Mouse (Mus musculus) forebrain, embryonic 10.5 days (tissue): ENCODE measurements around the gene Hspa4. TPM values are rescaled to one million over a fixed set of nuclear protein-coding genes. Genes with fewer than 3 reads are reported as not detected.
"Not testable (repeated sequence)": the region's sequence is repeated elsewhere in the genome, so short reads cannot be mapped to it uniquely, and the experiment has no call there.

Experiments used
- DNase-seq: peaks from one replicate; pipeline ENCODE4 v3.0.0-alpha.2; 2017; ENCODE audit warnings: low spot score; ENCODE audit errors: extremely low spot score
- H3K27ac ChIP-seq: fragments of 300-500 bp; sonication (generic); 2 replicates; pipeline ENCODE4 v1.5.1; 2016; ENCODE audit warnings: mild to moderate bottlenecking
- H3K27me3 ChIP-seq: fragments of 300-500 bp; sonication (generic); 2 replicates; pipeline ENCODE4 v1.6.1; 2016; ENCODE audit warnings: mild to moderate bottlenecking; ENCODE audit not compliant: poor library complexity, severe bottlenecking
- H3K36me3 ChIP-seq: fragments of 300-500 bp; sonication (generic); replicated peaks from 2 replicates; pipeline ENCODE4 v1.6.1; 2016; ENCODE audit warnings: mild to moderate bottlenecking, moderate library complexity
- H3K4me1 ChIP-seq: fragments of 300-500 bp; sonication (generic); 2 replicates; pipeline ENCODE4 v1.6.1; 2016
- H3K4me3 ChIP-seq: fragments of 300-500 bp; sonication (generic); 2 replicates; pipeline ENCODE4 v1.5.1; 2016; ENCODE audit warnings: mild to moderate bottlenecking, moderate library complexity
- H3K9me3 ChIP-seq: fragments of 300-500 bp; sonication (generic); 2 replicates; pipeline ENCODE4 v1.6.1; 2016; ENCODE audit warnings: mild to moderate bottlenecking, moderate library complexity
- WGBS: fragments of 180-500 bp; shearing (Covaris S2); methylation state at CpG from one replicate; pipeline ENCODE4 v1.1.7; 2016; 5-methylcytosine and 5-hydroxymethylcytosine counted together
- polyA plus RNA-seq: library from polyadenylated mRNA; unstranded; fragments of >200 nt; fragmentation: Nextera tagmentation; extraction: Ambion mirVana; gene quantifications from 2 replicates; pipeline ENCODE4 v1.2.1, GENCODE M21; 2016

Gene Hspa4
- polyA plus RNA-seq, 1 experiment from 2014 or later = 127 TPM

DNA sequence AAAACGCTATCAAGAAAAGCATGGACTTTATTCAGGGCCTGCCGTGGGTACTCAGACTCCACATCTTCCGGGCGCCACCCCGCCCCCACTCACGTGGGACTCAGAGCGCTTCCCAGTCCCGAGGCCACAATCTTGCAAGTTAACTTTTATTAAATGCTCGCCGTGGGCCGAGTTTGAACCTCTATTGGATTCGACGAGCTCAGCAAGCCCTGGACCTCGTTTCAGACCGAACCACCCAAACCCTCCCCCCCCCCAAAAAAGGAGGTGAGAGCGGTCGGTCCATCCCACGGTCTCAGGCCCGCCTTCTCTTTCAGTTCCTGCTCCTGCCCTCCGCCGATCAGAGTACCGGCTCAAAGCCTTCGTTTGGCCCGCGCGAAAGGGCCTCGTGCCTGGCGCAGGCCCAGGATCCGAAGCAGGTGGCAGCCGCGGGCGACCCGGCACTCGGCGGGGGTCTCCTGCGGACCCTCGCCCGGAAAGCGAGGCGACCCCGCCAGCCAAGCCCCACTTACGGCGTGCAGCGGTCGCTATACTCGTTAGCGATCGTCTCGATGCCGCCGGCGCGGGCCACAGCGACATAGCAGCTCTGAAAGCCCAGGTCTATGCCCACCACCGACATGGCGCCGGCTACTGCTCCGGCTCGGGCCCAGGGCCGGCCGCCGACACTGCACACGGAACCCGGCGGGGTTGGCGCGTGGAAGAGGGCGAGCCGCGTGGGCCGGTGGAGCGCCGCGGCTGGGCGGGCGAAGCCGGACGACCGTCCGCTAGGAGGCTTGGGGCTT lies 517 bp downstream of the Hspa4 start:
- H3K4me1 ChIP-seq = peaks cover 32% of the 10 kb centered on the region
- peak; percentile 43 for DNase-seq
- H3K27ac ChIP-seq = peak overlapping the region; percentile 97
- H3K27me3 ChIP-seq = no peaks in the 10 kb centered on the region
- H3K9me3 ChIP-seq = no peaks in the 10 kb centered on the region
- WGBS = under 1% methylated on average over 80 of the region's 80 CpGs
- peaks cover 40% of the 10 kb centered on the region for H3K36me3 ChIP-seq
- H3K4me3 ChIP-seq = peak overlapping the region; percentile 100

DNA sequence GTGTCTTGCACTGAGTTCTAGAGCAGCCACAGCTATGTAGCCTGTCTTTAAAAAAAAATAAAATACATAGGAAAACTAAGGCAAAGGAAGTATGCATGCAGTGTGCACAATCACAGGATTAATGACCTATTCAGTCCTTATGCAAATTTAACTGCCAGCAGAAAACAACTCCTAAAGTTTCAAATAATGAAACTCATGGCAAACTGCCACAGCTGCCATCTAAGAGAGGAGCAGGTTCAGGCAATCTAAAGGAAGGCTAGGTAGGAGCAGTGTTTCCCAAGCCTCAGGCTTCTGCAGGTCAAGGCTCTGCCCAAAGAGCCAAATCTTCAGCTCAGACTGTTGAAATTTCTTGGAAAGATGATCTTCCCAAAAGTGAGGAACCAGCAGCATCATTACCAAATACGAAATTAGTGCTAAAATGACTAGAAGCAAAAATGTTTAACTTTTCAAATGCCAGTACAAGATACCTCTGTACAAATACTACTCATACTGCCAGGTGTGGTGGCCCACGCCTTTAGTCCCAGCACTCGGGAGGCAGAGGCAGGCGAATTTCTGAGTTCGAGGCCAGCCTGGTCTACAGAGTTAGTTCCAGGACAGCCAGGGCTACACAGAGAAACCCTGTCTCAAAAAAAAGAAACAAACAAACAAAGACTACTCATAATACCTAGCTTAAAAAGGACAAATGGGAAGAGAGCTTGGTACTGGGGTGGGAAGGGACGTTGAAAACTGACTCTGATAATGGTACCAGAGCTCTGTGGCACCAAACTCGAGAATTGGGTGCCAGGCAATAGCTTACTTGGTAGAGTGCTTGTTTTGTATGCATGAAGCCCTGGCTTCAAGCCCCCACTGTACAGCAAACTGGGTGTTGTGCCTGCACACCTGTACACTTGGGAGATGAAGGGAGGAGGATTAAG lies 2.1 kb downstream of the Hspa4 start:
- H3K27ac ChIP-seq = no peak overlapping the region
- 94% methylated on average over 7 of the region's 7 CpGs for WGBS
- peaks cover 56% of the 10 kb centered on the region for H3K36me3 ChIP-seq
- H3K4me3 ChIP-seq = peak overlapping the region; percentile 100
- H3K27me3 ChIP-seq = no peaks in the 10 kb centered on the region
- H3K4me1 ChIP-seq = peaks cover 32% of the 10 kb centered on the region
- no peaks in the 10 kb centered on the region for H3K9me3 ChIP-seq
- DNase-seq = no peak

- H3K4me3 ChIP-seq = no peak overlapping the region
- H3K36me3 ChIP-seq = peaks cover 69% of the 10 kb centered on the region
- DNase-seq = no peak
- no peaks in the 10 kb centered on the region for H3K27me3 ChIP-seq
- no peak overlapping the region for H3K27ac ChIP-seq
- H3K4me1 ChIP-seq = peaks cover 32% of the 10 kb centered on the region
- WGBS = 78% methylated on average over 4 of the region's 4 CpGs
- no peaks in the 10 kb centered on the region for H3K9me3 ChIP-seq
These were observed 3.4 kb downstream of the Hspa4 start for GRCm38 (mm10) chr11:53296880-53297279.

- WGBS = 96% methylated on average over 5 of the region's 5 CpGs
- Histone ChIP-seq H3K9me3 (no peaks in the 10 kb centered on the region), H3K4me3 (no peak overlapping the region), H3K27ac (no peak overlapping the region), H3K36me3 (peaks cover 93% of the 10 kb centered on the region), H3K27me3 (no peaks in the 10 kb centered on the region), H3K4me1 (peaks cover 21% of the 10 kb centered on the region)
- DNase-seq = no peak
These were observed 5.8 kb downstream of the Hspa4 start for GRCm38 (mm10) chr11:53294441-53294840.

DNA sequence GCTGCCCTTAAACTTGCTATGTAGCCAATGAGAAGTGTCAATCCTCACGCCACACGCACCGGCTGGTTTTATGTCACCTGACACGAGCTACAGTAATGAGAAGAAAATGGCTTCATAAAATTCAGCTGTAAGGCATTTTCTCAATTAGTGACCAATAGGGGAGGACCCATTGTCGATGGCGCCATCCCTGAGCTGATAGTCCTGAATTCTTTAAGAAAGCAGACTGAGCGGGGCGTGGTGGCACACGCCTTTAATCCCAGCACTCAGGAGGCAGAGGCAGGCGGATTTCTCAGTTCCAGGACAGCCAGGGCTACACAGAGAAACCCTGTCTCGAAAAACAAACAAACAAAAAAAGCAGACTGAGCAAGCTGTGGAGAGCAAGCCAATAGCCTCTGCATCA lies 9.4 kb downstream of the Hspa4 start:
- WGBS = 94% methylated on average over 11 of the region's 11 CpGs

GRCm38 (mm10) chr11:53290187-53290586 lies 10.1 kb downstream of the Hspa4 start:
- 96% methylated on average over 2 of the region's 2 CpGs for WGBS

More for the DNA sequence above, 9.4 kb downstream of the Hspa4 start:
- Histone ChIP-seq H3K4me3 (no peak overlapping the region), H3K27ac (no peak overlapping the region), H3K27me3 (no peaks in the 10 kb centered on the region), H3K9me3 (no peaks in the 10 kb centered on the region), H3K36me3 (peaks cover 99% of the 10 kb centered on the region), H3K4me1 (no peaks in the 10 kb centered on the region)
- no peak for DNase-seq

GRCm38 (mm10) chr11:53285885-53286284 lies 14.4 kb downstream of the Hspa4 start:
- 94% methylated on average over 6 of the region's 6 CpGs for WGBS
- H3K36me3 ChIP-seq = peaks cover 99% of the 10 kb centered on the region
- no peak overlapping the region for H3K4me3 ChIP-seq
- no peaks in the 10 kb centered on the region for H3K9me3 ChIP-seq
- no peak overlapping the region for H3K27ac ChIP-seq
- H3K27me3 ChIP-seq = no peaks in the 10 kb centered on the region
- DNase-seq = no peak
- no peaks in the 10 kb centered on the region for H3K4me1 ChIP-seq

More at GRCm38 (mm10) chr11:53290187-53290586, 10.1 kb downstream of the Hspa4 start:
- not testable (repeated sequence) for H3K4me3 ChIP-seq, H3K4me1 ChIP-seq, H3K9me3 ChIP-seq, DNase-seq, H3K27me3 ChIP-seq, H3K27ac ChIP-seq
- H3K36me3 ChIP-seq = peaks cover 99% of the 10 kb centered on the region

GRCm38 (mm10) chr11:53278411-53278810 lies 21.8 kb downstream of the Hspa4 start:
- Histone ChIP-seq H3K9me3 (no peaks in the 10 kb centered on the region), H3K4me1 (no peaks in the 10 kb centered on the region), H3K36me3 (peaks cover 91% of the 10 kb centered on the region), H3K27me3 (no peaks in the 10 kb centered on the region), H3K27ac (no peak overlapping the region), H3K4me3 (no peak overlapping the region)
- 93% methylated on average over 4 of the region's 4 CpGs for WGBS
- no peak for DNase-seq

GRCm38 (mm10) chr11:53275358-53275757 lies 24.9 kb downstream of the Hspa4 start:
- no peaks in the 10 kb centered on the region for H3K9me3 ChIP-seq
- no peaks in the 10 kb centered on the region for H3K27me3 ChIP-seq
- peaks cover 91% of the 10 kb centered on the region for H3K36me3 ChIP-seq
- H3K27ac ChIP-seq = no peak overlapping the region
- no peaks in the 10 kb centered on the region for H3K4me1 ChIP-seq
- no peak overlapping the region for H3K4me3 ChIP-seq
- DNase-seq = no peak
- WGBS = 100% methylated on average over 3 of the region's 3 CpGs

DNA sequence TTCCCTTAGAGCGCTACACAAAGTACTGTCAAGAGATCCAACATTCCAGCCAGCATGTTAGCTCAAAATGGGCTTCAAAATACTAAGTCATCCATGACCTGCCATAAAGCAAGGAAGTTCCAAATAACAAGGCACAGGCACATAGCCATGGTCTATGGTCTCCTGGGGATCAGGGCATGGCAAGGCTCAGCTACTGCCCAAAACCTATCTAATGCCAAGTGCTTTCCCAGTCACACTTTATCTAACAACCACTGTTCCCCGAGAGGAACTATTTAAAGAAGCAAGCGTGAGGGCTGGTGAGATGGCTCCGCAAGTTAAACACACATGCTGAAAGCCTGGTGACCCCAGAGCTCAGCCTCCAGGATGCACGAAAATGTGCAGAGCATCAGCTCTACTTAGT lies 26.9 kb downstream of the Hspa4 start:
- 93% methylated on average over 5 of the region's 5 CpGs for WGBS
- DNase-seq = no peak
- Histone ChIP-seq H3K27ac (no peak overlapping the region), H3K4me1 (no peaks in the 10 kb centered on the region), H3K9me3 (no peaks in the 10 kb centered on the region), H3K27me3 (no peaks in the 10 kb centered on the region), H3K36me3 (peaks cover 91% of the 10 kb centered on the region), H3K4me3 (no peak overlapping the region)

GRCm38 (mm10) chr11:53269596-53269995 lies 30.7 kb downstream of the Hspa4 start:
- no peaks in the 10 kb centered on the region for H3K9me3 ChIP-seq
- peaks cover 100% of the 10 kb centered on the region for H3K36me3 ChIP-seq
- no peak overlapping the region for H3K4me3 ChIP-seq
- 96% methylated on average over 6 of the region's 6 CpGs for WGBS
- H3K27ac ChIP-seq = no peak overlapping the region
- no peaks in the 10 kb centered on the region for H3K27me3 ChIP-seq
- no peaks in the 10 kb centered on the region for H3K4me1 ChIP-seq
- DNase-seq = no peak

GRCm38 (mm10) chr11:53260556-53260955 lies 39.7 kb downstream of the Hspa4 start:
- 85% methylated on average over 5 of the region's 5 CpGs for WGBS
- Histone ChIP-seq H3K9me3 (no peaks in the 10 kb centered on the region), H3K36me3 (peaks cover 67% of the 10 kb centered on the region)

GRCm38 (mm10) chr11:53260056-53260455 lies 40.2 kb downstream of the Hspa4 start:
- 83% methylated on average over 1 of the region's 1 CpGs for WGBS
- Histone ChIP-seq H3K27ac (no peak overlapping the region), H3K4me3 (no peak overlapping the region), H3K36me3 (peaks cover 62% of the 10 kb centered on the region), H3K9me3 (no peaks in the 10 kb centered on the region), H3K4me1 (no peaks in the 10 kb centered on the region), H3K27me3 (no peaks in the 10 kb centered on the region)
- no peak for DNase-seq

More at GRCm38 (mm10) chr11:53260556-53260955, 39.7 kb downstream of the Hspa4 start:
- Histone ChIP-seq H3K27ac (no peak overlapping the region), H3K27me3 (no peaks in the 10 kb centered on the region), H3K4me1 (no peaks in the 10 kb centered on the region), H3K4me3 (no peak overlapping the region)
- DNase-seq = no peak
